Mouse (Mus musculus) midbrain, embryonic 12.5 days (tissue): ENCODE data around the gene Slc19a3. TPM values are rescaled to one million over a fixed set of nuclear protein-coding genes. Genes with fewer than 3 reads are reported as not detected.
A peak's percentile ranks its signal among the peaks of the same experiment; 100 is the strongest.

Experiments used
- ATAC-seq: fragments of 200-750 bp; cut with Nextera tagmentation; 2 replicates; pipeline ENCODE4 v1.8.0; 2017; ENCODE audit warnings: low read depth, moderate TSS enrichment, moderate library complexity; ENCODE audit not compliant: low FRiP score
- H3K27ac ChIP-seq: fragments of 300-500 bp; sonication (generic); replicated peaks from 2 replicates; pipeline ENCODE4 v1.5.1; 2016; ENCODE audit warnings: mild to moderate bottlenecking
- H3K27me3 ChIP-seq: fragments of 300-500 bp; sonication (generic); 2 replicates; pipeline ENCODE4 v1.6.1; 2016; ENCODE audit warnings: mild to moderate bottlenecking
- H3K36me3 ChIP-seq: fragments of 300-500 bp; sonication (generic); 2 replicates; pipeline ENCODE4 v1.6.1; 2016
- H3K4me1 ChIP-seq: fragments of 300-500 bp; sonication (generic); 2 replicates; pipeline ENCODE4 v1.6.1; 2016
- H3K4me2 ChIP-seq: fragments of 300-500 bp; sonication (generic); replicated peaks from 2 replicates; pipeline ENCODE4 v1.6.1; 2016; ENCODE audit warnings: mild to moderate bottlenecking, moderate library complexity
- H3K4me3 ChIP-seq: fragments of 300-500 bp; sonication (generic); 2 replicates; pipeline ENCODE4 v1.5.1; 2016; ENCODE audit warnings: mild to moderate bottlenecking
- H3K9ac ChIP-seq: fragments of 300-500 bp; sonication (generic); replicated peaks from 2 replicates; pipeline ENCODE4 v1.6.1; 2016; ENCODE audit warnings: mild to moderate bottlenecking, moderate library complexity
- H3K9me3 ChIP-seq: fragments of 300-500 bp; sonication (generic); 2 replicates; pipeline ENCODE4 v1.6.1; 2016; ENCODE audit warnings: mild to moderate bottlenecking
- WGBS: fragments of 180-500 bp; shearing (Covaris S2); methylation state at CpG from one replicate; pipeline ENCODE4 v1.1.7; 2016; 5-methylcytosine and 5-hydroxymethylcytosine counted together
- polyA plus RNA-seq: library from polyadenylated mRNA; unstranded; fragments of >200 nt; fragmentation: Nextera tagmentation; extraction: Ambion mirVana; gene quantifications from 2 replicates; pipeline ENCODE4 v1.2.1, GENCODE M21; 2016

The Slc19a3 gene
- polyA plus RNA-seq, 1 experiment from 2014 or later, result 0.51 TPM

- Histone ChIP-seq H3K4me2 (no peak overlapping the region), H3K4me1 (no peaks in the 10 kb centered on the region), H3K36me3 (no peaks in the 10 kb centered on the region), H3K9me3 (no peaks in the 10 kb centered on the region), H3K27me3 (no peaks in the 10 kb centered on the region), H3K4me3 (no peak overlapping the region), H3K27ac (no peak overlapping the region), H3K9ac (no peak overlapping the region)
- ATAC-seq, result no peak
- WGBS, result 84% methylated on average over 3 of the region's 3 CpGs
These were observed 44.3 kb downstream of the Slc19a3 start for GRCm38 (mm10) chr1:82993947-82994346.

GRCm38 (mm10) chr1:82992093-82992492, 46.2 kb downstream of the Slc19a3 start:
- Histone ChIP-seq H3K4me3 (no peak overlapping the region), H3K4me2 (no peak overlapping the region), H3K27me3 (no peaks in the 10 kb centered on the region), H3K9me3 (no peaks in the 10 kb centered on the region), H3K27ac (no peak overlapping the region), H3K9ac (no peak overlapping the region), H3K36me3 (no peaks in the 10 kb centered on the region), H3K4me1 (no peaks in the 10 kb centered on the region)
- WGBS, result 86% methylated on average over 6 of the region's 6 CpGs
- ATAC-seq, result no peak

- WGBS, result 88% methylated on average over 3 of the region's 3 CpGs
- Histone ChIP-seq H3K4me1 (no peaks in the 10 kb centered on the region), H3K9ac (no peak overlapping the region), H3K36me3 (no peaks in the 10 kb centered on the region), H3K4me3 (no peak overlapping the region), H3K9me3 (no peaks in the 10 kb centered on the region), H3K4me2 (no peak overlapping the region), H3K27ac (no peak overlapping the region), H3K27me3 (no peaks in the 10 kb centered on the region)
- no peak for ATAC-seq
These were observed 46.7 kb downstream of the Slc19a3 start for GRCm38 (mm10) chr1:82991596-82991995.

DNA sequence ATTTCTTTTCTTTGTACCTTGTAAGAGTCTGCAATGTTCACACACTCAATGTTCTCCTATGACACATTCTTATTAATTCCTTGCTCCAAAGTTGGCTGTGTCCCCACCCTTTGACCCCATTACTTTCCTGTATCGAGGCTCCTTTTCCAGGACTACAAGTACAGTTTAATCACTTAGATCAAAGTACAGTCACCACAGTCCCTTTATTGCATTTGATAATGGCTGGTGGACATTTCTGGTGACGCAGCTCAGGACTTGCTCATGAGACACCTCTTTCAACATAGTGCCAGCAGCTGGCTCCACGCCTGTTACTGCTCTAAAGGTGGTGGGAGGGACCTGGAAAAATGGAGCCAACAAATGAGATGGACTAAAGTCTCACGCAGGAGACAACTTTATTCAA, 47.2 kb downstream of the Slc19a3 start:
- Histone ChIP-seq H3K9me3 (no peaks in the 10 kb centered on the region), H3K27ac (no peak overlapping the region), H3K4me2 (no peak overlapping the region), H3K9ac (no peak overlapping the region), H3K36me3 (no peaks in the 10 kb centered on the region), H3K4me3 (no peak overlapping the region), H3K4me1 (no peaks in the 10 kb centered on the region), H3K27me3 (no peaks in the 10 kb centered on the region)
- 82% methylated on average over 4 of the region's 4 CpGs for WGBS
- ATAC-seq, result no peak

DNA sequence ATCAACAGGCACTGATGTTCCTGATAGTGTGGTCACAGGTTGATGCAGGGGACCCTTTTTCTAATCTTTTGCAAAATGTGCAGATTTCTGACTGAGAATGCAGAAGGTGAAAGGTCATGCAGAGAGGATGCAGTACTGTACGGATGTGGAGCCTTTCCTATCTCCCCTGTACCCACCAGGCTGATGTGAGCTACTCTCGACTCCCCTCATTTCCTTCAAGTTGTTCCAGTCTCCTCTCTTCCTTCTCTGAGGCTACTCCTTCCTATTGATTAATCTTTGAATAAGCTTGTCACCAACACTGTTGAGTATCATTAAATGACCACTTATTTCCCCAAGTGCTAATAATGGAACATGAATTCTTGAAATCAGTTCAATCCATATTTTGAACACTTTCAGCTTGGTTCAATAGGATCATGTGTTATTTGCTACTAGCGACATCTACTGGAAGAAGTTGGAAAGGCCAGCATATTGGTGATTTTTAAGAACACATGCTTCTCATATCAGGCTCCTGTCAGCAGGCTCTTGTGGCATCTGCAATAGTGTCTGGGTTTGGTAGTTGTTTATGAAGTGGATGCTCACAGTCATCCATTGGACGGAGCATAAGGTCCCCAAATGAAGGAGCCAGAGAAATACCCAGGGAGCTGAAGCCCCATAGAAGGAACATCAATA, 50.6 kb downstream of the Slc19a3 start:
- Histone ChIP-seq H3K4me1 (no peaks in the 10 kb centered on the region), H3K36me3 (no peaks in the 10 kb centered on the region), H3K9ac (no peak overlapping the region), H3K27me3 (no peaks in the 10 kb centered on the region), H3K9me3 (0 out of 2 replicates have a peak, but pooled peaks cover 5% of the 10 kb centered on the region), H3K4me3 (no peak overlapping the region), H3K4me2 (no peak overlapping the region), H3K27ac (no peak overlapping the region)
- ATAC-seq, result peak; percentile 54; the same call in 1 of the 2 replicates
- 40% methylated on average over 4 of the region's 4 CpGs for WGBS

DNA sequence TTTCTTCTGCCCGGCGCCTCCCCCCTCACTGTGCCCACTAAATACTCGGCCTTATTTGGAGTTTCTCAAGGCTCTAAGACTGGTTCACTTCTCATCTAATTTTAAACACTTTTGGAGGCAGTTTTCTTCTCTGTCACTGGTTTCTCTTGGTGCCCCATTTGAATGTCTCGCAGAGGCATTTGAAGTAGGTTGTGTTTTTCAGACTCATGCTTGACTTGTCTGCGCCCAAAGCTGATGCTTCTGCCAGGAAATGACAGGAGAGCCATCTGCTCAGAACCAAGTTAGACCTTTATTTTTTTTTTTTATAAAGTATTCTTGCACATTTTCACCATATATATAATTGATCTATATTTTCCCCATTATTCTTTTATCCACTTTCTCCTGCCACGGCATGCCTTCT, 51.5 kb downstream of the Slc19a3 start:
- H3K4me2 ChIP-seq, result no peak overlapping the region
- no peaks in the 10 kb centered on the region for H3K36me3 ChIP-seq
- no peak overlapping the region for H3K4me3 ChIP-seq
- H3K9me3 ChIP-seq, result 0 out of 2 replicates have a peak, but pooled peaks cover 5% of the 10 kb centered on the region
- no peaks in the 10 kb centered on the region for H3K4me1 ChIP-seq
- no peak for ATAC-seq
- H3K9ac ChIP-seq, result no peak overlapping the region
- H3K27ac ChIP-seq, result no peak overlapping the region
- H3K27me3 ChIP-seq, result no peaks in the 10 kb centered on the region
- 94% methylated on average over 6 of the region's 6 CpGs for WGBS

DNA sequence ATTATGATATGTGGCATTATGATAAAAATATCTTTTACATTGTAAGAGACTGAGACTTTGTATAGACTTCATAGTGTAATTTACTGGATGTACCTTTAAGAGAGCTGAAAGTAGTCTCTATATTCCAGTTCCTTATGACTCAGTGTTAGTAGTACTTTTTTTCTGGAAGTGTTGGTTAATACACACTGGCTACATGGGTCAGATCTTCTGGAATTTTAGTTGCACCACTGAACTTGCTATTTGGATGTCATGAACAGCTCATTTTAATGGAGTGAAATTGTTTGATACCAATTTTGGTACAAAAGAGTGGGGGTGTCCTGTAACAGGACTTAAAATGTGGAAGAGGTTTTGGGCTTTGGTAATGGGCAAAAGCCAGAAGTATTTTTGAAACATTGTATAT, 60.4 kb downstream of the Slc19a3 start:
- H3K9ac ChIP-seq, result no peak overlapping the region
- H3K4me2 ChIP-seq, result no peak overlapping the region
- no peaks in the 10 kb centered on the region for H3K36me3 ChIP-seq
- H3K4me1 ChIP-seq, result no peaks in the 10 kb centered on the region
- no peak overlapping the region for H3K4me3 ChIP-seq
- no peaks in the 10 kb centered on the region for H3K27me3 ChIP-seq
- H3K27ac ChIP-seq, result no peak overlapping the region
- H3K9me3 ChIP-seq, result no peaks in the 10 kb centered on the region
- no peak for ATAC-seq

- Histone ChIP-seq H3K9me3 (no peaks in the 10 kb centered on the region), H3K4me3 (no peak overlapping the region), H3K27me3 (no peaks in the 10 kb centered on the region), H3K4me2 (no peak overlapping the region), H3K4me1 (no peaks in the 10 kb centered on the region), H3K36me3 (no peaks in the 10 kb centered on the region), H3K27ac (no peak overlapping the region), H3K9ac (no peak overlapping the region)
- no peak for ATAC-seq
- 89% methylated on average over 5 of the region's 5 CpGs for WGBS
These were observed 62.5 kb downstream of the Slc19a3 start for GRCm38 (mm10) chr1:82975750-82976149.

DNA sequence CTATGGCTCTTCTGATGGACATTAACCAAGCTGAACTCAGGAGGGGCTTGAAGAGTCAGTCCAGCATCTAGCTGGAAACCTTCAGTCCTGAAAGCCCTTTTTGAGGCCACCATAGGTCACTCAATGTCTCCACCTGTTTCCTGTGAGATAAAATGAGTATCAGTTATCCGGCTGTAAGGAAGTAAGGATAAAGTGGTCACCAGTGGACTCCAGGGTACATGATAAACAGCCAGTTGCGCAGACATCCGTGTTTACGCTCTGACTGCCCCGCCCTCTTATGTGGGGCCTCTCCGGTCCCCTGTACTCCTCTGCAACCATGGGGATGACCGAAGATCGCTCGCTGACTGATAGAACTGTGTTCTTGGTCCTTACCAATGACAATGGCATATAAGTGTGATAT, 63.9 kb downstream of the Slc19a3 start:
- H3K4me2 ChIP-seq, result no peak overlapping the region
- 89% methylated on average over 9 of the region's 9 CpGs for WGBS
- no peaks in the 10 kb centered on the region for H3K4me1 ChIP-seq
- ATAC-seq, result no peak
- H3K36me3 ChIP-seq, result no peaks in the 10 kb centered on the region
- no peaks in the 10 kb centered on the region for H3K9me3 ChIP-seq
- H3K27me3 ChIP-seq, result no peaks in the 10 kb centered on the region
- no peak overlapping the region for H3K9ac ChIP-seq
- no peak overlapping the region for H3K27ac ChIP-seq
- no peak overlapping the region for H3K4me3 ChIP-seq

- no peaks in the 10 kb centered on the region for H3K9me3 ChIP-seq
- H3K4me3 ChIP-seq, result no peak overlapping the region
- no peak for ATAC-seq
- no peak overlapping the region for H3K27ac ChIP-seq
- WGBS, result 72% methylated on average over 6 of the region's 6 CpGs
- no peaks in the 10 kb centered on the region for H3K36me3 ChIP-seq
- H3K4me1 ChIP-seq, result no peaks in the 10 kb centered on the region
- no peak overlapping the region for H3K9ac ChIP-seq
- no peak overlapping the region for H3K4me2 ChIP-seq
- no peaks in the 10 kb centered on the region for H3K27me3 ChIP-seq
These were observed 64.3 kb downstream of the Slc19a3 start for GRCm38 (mm10) chr1:82973901-82974300.

- no peak overlapping the region for H3K4me3 ChIP-seq
- no peaks in the 10 kb centered on the region for H3K27me3 ChIP-seq
- no peak for ATAC-seq
- H3K9me3 ChIP-seq, result no peaks in the 10 kb centered on the region
- no peaks in the 10 kb centered on the region for H3K36me3 ChIP-seq
- no peak overlapping the region for H3K9ac ChIP-seq
- H3K4me1 ChIP-seq, result no peaks in the 10 kb centered on the region
- H3K27ac ChIP-seq, result no peak overlapping the region
- H3K4me2 ChIP-seq, result no peak overlapping the region
- 93% methylated on average over 1 of the region's 1 CpGs for WGBS
These were observed 65.0 kb downstream of the Slc19a3 start for GRCm38 (mm10) chr1:82973244-82973643.

DNA sequence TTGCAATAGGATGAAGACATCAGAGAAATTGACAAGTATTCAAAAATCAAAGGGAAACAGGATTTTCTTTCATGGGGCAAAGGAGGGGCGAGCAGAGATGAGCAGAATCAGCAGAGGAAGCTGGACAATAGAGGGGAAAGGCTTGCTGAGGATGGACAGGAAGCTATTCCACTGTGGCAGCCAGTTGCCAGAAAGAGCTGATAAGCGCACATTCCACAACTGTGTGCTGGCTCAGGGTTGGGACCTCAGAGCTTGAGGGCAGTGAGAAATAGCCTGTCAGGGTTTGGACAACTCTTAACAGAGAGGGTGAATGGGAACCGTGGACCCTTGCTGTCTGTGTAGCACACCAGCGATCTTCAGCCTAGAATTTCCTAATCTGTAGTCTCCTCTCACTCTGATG, 66.2 kb downstream of the Slc19a3 start:
- 51% methylated on average over 4 of the region's 4 CpGs for WGBS
- H3K4me1 ChIP-seq, result no peaks in the 10 kb centered on the region
- no peak for ATAC-seq
- H3K36me3 ChIP-seq, result no peaks in the 10 kb centered on the region
- no peak overlapping the region for H3K4me2 ChIP-seq
- H3K9ac ChIP-seq, result no peak overlapping the region
- no peaks in the 10 kb centered on the region for H3K9me3 ChIP-seq
- no peak overlapping the region for H3K4me3 ChIP-seq
- no peak overlapping the region for H3K27ac ChIP-seq
- no peaks in the 10 kb centered on the region for H3K27me3 ChIP-seq

DNA sequence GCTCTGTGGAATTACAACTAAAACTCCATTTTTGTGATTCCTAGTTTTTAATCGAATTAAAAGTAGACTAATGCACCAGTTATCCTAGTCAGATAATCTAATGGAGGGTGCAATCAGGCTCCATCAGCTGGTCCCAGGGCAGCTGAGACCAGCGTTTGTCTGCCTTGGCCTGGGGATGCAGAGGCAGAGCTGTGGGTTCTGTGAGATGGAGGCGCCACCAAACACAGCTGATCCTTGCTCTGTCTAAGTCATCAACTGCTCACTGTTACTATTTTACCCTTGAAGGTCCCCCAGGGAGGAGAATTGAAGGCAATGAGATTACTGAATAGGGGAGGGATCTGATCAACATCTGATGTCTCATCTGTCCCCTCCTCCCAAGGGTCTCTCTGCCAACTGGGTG, 71.8 kb downstream of the Slc19a3 start:
- Histone ChIP-seq H3K9me3 (no peaks in the 10 kb centered on the region), H3K9ac (no peak overlapping the region), H3K4me3 (no peak overlapping the region), H3K27ac (no peak overlapping the region), H3K4me1 (no peaks in the 10 kb centered on the region), H3K36me3 (no peaks in the 10 kb centered on the region), H3K27me3 (no peaks in the 10 kb centered on the region), H3K4me2 (no peak overlapping the region)
- 78% methylated on average over 3 of the region's 3 CpGs for WGBS
- ATAC-seq, result no peak
